Mouse (Mus musculus): Measurements from ENCODE around the gene Atp8a2. TPM values are rescaled to one million over a fixed set of nuclear protein-coding genes. Genes with fewer than 3 reads are reported as not detected.
A peak's percentile ranks its signal among the peaks of the same experiment; 100 is the strongest.

Atp8a2 gene
- polyA plus RNA-seq, 1 experiment from 2014 or later, result 13.0 TPM

DNA sequence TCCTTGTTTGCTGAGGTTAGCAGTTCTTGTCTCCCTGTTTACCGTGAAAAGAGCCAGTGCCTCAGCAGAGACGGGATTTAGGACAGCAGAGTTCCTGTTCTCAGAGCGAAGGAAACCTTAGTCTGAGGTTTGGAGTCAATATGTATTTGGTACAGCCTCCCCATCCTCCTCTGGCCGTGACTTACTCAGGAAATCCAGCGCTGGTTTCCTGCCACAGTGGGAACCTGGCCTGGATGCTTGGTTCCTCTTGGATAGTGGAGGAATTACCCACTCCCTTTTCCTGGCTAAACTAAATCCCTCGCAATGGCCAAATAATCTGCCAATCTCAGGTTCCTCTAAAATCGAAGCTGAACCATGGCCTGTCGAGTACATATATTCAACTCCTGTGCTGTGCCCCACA lies 511.6 kb downstream of the Atp8a2 start:
- H3K36me3 ChIP-seq (ENCODE audit: control insufficient read depth, insufficient read depth, low read length), result no peaks in the 10 kb centered on the region
- no peaks in the 10 kb centered on the region for H3K4me1 ChIP-seq (ENCODE audit: control insufficient read depth, insufficient read depth, low read length)
- no peak overlapping the region for H3K4me3 ChIP-seq (ENCODE audit: low read depth, low read length)
- no peak overlapping the region for H3K9ac ChIP-seq (ENCODE audit: low read length)
- no peak overlapping the region for H3K4me2 ChIP-seq (ENCODE audit: low read length)
- no peaks in the 10 kb centered on the region for H3K27me3 ChIP-seq (replicated peaks; ENCODE audit: control insufficient read depth, insufficient read depth, low read length)
- DNase-seq (ENCODE audit: low spot score) (no peak), ATAC-seq (no peak)
- no peaks in the 10 kb centered on the region for H3K9me3 ChIP-seq (replicated peaks; ENCODE audit: control insufficient read depth, low read length)
- 74% methylated on average over 8 of the region's 8 CpGs for WGBS
- H3K27ac ChIP-seq (ENCODE audit: low read depth, low read length), result no peak overlapping the region

DNA sequence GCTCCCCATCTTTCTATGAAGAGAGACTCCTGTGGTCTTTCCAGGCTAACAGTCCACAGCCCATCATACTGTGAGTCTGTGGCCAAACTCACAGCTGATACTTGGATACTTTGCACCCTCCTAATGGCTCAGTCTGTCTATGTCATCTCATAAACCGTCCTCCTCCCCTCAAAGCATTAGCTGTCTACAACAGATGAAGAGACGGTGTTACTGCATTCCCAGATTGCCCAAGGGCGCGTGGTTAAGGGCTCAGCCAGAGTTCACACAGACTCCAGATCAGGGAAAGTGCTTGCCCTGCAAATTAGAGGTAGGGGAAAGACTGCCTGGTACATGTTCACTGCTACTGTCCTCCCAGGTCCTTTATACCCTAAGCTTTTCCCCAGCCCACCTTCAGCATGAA lies 515.1 kb downstream of the Atp8a2 start:
- ATAC-seq, result no peak
- H3K9me3 ChIP-seq (replicated peaks; ENCODE audit: control insufficient read depth, low read length), result no peaks in the 10 kb centered on the region
- WGBS, result 72% methylated on average over 4 of the region's 4 CpGs
- no peak for DNase-seq (ENCODE audit: low spot score)
- H3K4me1 ChIP-seq (ENCODE audit: control insufficient read depth, insufficient read depth, low read length), result no peaks in the 10 kb centered on the region
- H3K4me2 ChIP-seq (ENCODE audit: low read length), result no peak overlapping the region
- H3K27ac ChIP-seq (ENCODE audit: low read depth, low read length), result no peak overlapping the region
- H3K27me3 ChIP-seq (replicated peaks; ENCODE audit: control insufficient read depth, insufficient read depth, low read length), result no peaks in the 10 kb centered on the region
- H3K4me3 ChIP-seq (ENCODE audit: low read depth, low read length), result no peak overlapping the region
- no peak overlapping the region for H3K9ac ChIP-seq (ENCODE audit: low read length)
- no peaks in the 10 kb centered on the region for H3K36me3 ChIP-seq (ENCODE audit: control insufficient read depth, insufficient read depth, low read length)

DNA sequence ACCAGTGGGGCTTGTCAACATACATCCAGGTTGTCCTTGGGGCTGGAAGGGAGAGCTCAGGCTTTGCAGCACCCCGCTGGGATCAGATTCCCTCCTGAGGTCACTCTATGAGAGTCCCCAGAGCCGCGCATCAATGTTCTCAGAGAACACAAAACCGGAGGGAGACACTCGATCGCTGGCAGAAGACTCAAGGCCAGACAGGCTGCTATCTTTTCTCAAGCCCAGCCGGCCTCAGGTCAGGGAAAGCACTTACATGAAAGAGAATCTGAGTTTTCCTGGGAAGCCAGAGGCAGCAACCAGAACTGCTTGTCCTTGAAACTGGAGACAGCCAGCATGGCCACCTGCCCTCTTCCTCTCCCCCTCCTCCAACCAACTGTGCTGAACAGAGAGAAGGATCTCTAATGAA lies 519.4 kb downstream of the Atp8a2 start:
- Histone ChIP-seq H3K27ac (ENCODE audit: low read depth, low read length) (no peak overlapping the region), H3K27me3 (replicated peaks; ENCODE audit: control insufficient read depth, insufficient read depth, low read length) (no peaks in the 10 kb centered on the region), H3K4me2 (ENCODE audit: low read length) (no peak overlapping the region), H3K9me3 (replicated peaks; ENCODE audit: control insufficient read depth, low read length) (no peaks in the 10 kb centered on the region), H3K4me3 (ENCODE audit: low read depth, low read length) (no peak overlapping the region), H3K36me3 (ENCODE audit: control insufficient read depth, insufficient read depth, low read length) (no peaks in the 10 kb centered on the region), H3K9ac (ENCODE audit: low read length) (no peak overlapping the region), H3K4me1 (ENCODE audit: control insufficient read depth, insufficient read depth, low read length) (peaks cover 11% of the 10 kb centered on the region; the same call in 1 of the 2 replicates)
- 75% methylated on average over 7 of the region's 7 CpGs for WGBS
- DNase-seq (ENCODE audit: low spot score), result no peak
- no peak for ATAC-seq

DNA sequence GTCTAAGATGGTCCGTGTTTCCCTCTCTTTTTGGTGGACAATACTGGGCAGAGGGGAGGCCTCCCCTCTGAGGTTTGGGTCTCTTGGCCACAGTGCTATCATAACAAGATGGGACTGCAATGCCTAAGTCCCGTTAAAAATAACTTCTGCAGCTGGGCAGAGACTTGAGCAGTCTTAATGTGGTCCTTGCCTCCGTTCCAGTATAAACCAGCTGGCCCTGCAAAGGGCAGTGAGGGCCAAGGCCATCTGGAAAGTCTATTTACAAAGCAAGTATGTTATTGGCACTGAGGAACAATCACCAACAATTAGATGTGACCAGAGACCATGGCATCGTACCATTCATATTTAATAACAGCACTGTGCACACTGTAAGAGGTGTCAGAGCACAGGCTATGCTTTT lies 521.6 kb downstream of the Atp8a2 start:
- no peak for ATAC-seq
- H3K27ac ChIP-seq (ENCODE audit: low read depth, low read length), result no peak overlapping the region
- 80% methylated on average over 4 of the region's 4 CpGs for WGBS

DNA sequence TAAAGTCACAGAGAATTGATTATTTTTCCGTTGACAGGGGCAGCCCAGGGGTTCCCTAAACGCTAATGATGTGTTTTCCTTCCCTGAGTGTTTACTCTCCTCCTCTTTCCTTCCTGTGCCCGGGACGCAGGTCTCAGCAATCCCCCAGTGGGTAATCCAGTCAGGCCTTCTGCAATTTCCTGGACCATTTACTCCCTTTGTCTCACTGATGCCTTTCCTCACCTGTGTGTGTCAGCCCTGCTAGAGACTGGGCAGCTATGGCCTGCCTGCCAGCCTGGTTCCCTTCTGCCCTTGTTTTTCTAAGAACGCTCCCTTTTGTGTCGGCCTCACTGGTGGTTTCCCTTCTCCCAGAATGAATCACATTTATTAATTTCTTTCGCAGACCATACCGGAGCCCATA lies 522.4 kb downstream of the Atp8a2 start:
- H3K27ac ChIP-seq (ENCODE audit: low read depth, low read length), result no peak overlapping the region
- no peak overlapping the region for H3K4me2 ChIP-seq (ENCODE audit: low read length)
- H3K4me1 ChIP-seq (ENCODE audit: control insufficient read depth, insufficient read depth, low read length), result peaks cover 11% of the 10 kb centered on the region; the same call in 1 of the 2 replicates
- no peak overlapping the region for H3K9ac ChIP-seq (ENCODE audit: low read length)
- 32% methylated on average over 8 of the region's 8 CpGs for WGBS
- H3K9me3 ChIP-seq (replicated peaks; ENCODE audit: control insufficient read depth, low read length), result no peaks in the 10 kb centered on the region
- no peaks in the 10 kb centered on the region for H3K27me3 ChIP-seq (replicated peaks; ENCODE audit: control insufficient read depth, insufficient read depth, low read length)
- no peak overlapping the region for H3K4me3 ChIP-seq (ENCODE audit: low read depth, low read length)
- DNase-seq (ENCODE audit: low spot score) (no peak), ATAC-seq (no peak)
- H3K36me3 ChIP-seq (ENCODE audit: control insufficient read depth, insufficient read depth, low read length), result no peaks in the 10 kb centered on the region

More for the DNA sequence above, 521.6 kb downstream of the Atp8a2 start:
- Histone ChIP-seq H3K4me3 (ENCODE audit: low read depth, low read length) (no peak overlapping the region), H3K36me3 (ENCODE audit: control insufficient read depth, insufficient read depth, low read length) (no peaks in the 10 kb centered on the region), H3K9me3 (replicated peaks; ENCODE audit: control insufficient read depth, low read length) (no peaks in the 10 kb centered on the region), H3K9ac (ENCODE audit: low read length) (no peak overlapping the region), H3K27me3 (replicated peaks; ENCODE audit: control insufficient read depth, insufficient read depth, low read length) (no peaks in the 10 kb centered on the region), H3K4me2 (ENCODE audit: low read length) (no peak overlapping the region), H3K4me1 (ENCODE audit: control insufficient read depth, insufficient read depth, low read length) (peaks cover 11% of the 10 kb centered on the region; the same call in 1 of the 2 replicates)
- DNase-seq (ENCODE audit: low spot score), result no peak

DNA sequence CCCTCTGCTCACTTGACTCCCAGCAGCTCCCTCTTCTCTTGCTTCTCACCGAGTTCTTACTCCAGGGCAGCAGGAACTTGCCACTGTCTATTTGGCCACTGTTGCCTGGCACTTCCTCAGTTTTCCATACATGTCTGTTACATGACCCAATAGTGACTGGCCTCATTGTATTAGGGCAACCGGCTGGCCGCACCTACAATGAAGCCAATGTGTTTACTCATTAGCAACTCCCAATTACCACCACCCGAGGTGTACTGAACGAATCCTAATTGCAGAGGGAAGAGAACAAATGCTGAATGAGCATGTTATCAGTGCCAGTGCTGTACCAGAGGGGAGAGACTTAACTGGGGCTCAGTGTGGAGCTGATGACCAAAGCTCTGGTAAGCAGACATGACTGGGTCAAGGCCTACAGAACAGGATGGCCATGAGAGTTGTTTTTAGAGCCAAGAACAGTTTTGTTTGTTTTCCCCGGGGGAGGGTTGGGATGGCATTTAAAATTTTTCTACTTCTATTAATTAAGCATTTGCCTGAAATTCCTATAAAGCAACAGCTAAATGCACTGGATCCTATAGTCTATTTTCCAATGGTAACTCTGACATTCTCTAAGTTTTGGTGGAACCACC lies 524.0 kb downstream of the Atp8a2 start:
- Histone ChIP-seq H3K4me2 (ENCODE audit: low read length) (no peak overlapping the region), H3K27ac (ENCODE audit: low read depth, low read length) (no peak overlapping the region), H3K36me3 (ENCODE audit: control insufficient read depth, insufficient read depth, low read length) (no peaks in the 10 kb centered on the region), H3K4me1 (ENCODE audit: control insufficient read depth, insufficient read depth, low read length) (peaks cover 11% of the 10 kb centered on the region; the same call in 1 of the 2 replicates), H3K27me3 (replicated peaks; ENCODE audit: control insufficient read depth, insufficient read depth, low read length) (no peaks in the 10 kb centered on the region), H3K9ac (ENCODE audit: low read length) (no peak overlapping the region), H3K9me3 (replicated peaks; ENCODE audit: control insufficient read depth, low read length) (no peaks in the 10 kb centered on the region), H3K4me3 (ENCODE audit: low read depth, low read length) (no peak overlapping the region)
- 27% methylated on average over 6 of the region's 6 CpGs for WGBS
- ATAC-seq (peak; percentile 80), DNase-seq (ENCODE audit: low spot score) (peak; percentile 80)

DNA sequence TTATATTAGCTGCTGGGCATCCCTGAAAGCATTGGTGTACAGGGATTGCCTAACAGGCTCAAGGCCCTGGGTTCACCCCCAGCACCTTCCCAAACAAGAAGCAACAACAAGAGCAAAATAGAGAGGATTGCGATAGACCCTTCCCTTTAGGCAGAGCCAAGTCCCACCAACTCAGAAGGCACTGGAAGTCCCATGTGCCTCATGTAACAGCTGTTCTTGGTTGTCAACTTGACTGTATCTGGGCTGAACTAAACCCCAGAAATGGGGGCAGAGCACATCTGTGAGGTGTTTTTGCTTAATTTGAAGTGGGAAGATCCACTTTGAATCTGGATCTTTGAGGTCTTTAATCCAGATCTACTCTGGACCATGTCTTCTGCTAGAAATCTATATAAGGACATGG lies 539.9 kb downstream of the Atp8a2 start:
- Histone ChIP-seq H3K4me1 (ENCODE audit: control insufficient read depth, insufficient read depth, low read length) (no peaks in the 10 kb centered on the region), H3K9ac (ENCODE audit: low read length) (no peak overlapping the region), H3K27me3 (replicated peaks; ENCODE audit: control insufficient read depth, insufficient read depth, low read length) (no peaks in the 10 kb centered on the region), H3K27ac (ENCODE audit: low read depth, low read length) (no peak overlapping the region), H3K4me2 (ENCODE audit: low read length) (no peak overlapping the region), H3K4me3 (ENCODE audit: low read depth, low read length) (no peak overlapping the region), H3K9me3 (replicated peaks; ENCODE audit: control insufficient read depth, low read length) (no peaks in the 10 kb centered on the region), H3K36me3 (ENCODE audit: control insufficient read depth, insufficient read depth, low read length) (no peaks in the 10 kb centered on the region)
- no peak for ATAC-seq
- WGBS, result 96% methylated on average over 1 of the region's 1 CpGs
- no peak for DNase-seq (ENCODE audit: low spot score)

DNA sequence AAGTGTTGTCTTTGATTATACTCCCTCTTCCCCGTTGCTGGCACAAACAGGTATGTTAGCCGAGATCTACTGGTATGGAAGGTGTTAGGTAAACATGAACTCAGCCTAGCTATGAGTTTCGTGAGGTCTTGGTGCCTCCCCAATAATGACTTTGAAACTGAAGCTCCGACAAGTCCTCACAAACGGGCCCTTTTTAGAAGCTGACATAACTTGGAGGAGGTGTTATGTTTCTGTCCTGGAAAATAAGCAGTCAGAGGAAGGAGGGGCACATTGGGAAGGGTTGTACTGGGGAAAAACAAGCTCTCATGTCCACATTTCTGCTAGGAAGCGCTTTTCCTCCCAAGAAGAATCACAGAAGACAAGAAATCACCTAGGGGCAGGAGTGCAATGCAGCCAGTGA lies 540.4 kb downstream of the Atp8a2 start:
- H3K9me3 ChIP-seq (replicated peaks; ENCODE audit: control insufficient read depth, low read length), result no peaks in the 10 kb centered on the region
- H3K9ac ChIP-seq (ENCODE audit: low read length), result no peak overlapping the region
- DNase-seq (ENCODE audit: low spot score) (no peak), ATAC-seq (no peak)
- no peaks in the 10 kb centered on the region for H3K27me3 ChIP-seq (replicated peaks; ENCODE audit: control insufficient read depth, insufficient read depth, low read length)
- WGBS, result 85% methylated on average over 6 of the region's 6 CpGs
- no peak overlapping the region for H3K4me2 ChIP-seq (ENCODE audit: low read length)
- no peak overlapping the region for H3K4me3 ChIP-seq (ENCODE audit: low read depth, low read length)
- H3K36me3 ChIP-seq (ENCODE audit: control insufficient read depth, insufficient read depth, low read length), result no peaks in the 10 kb centered on the region
- no peaks in the 10 kb centered on the region for H3K4me1 ChIP-seq (ENCODE audit: control insufficient read depth, insufficient read depth, low read length)
- H3K27ac ChIP-seq (ENCODE audit: low read depth, low read length), result no peak overlapping the region

DNA sequence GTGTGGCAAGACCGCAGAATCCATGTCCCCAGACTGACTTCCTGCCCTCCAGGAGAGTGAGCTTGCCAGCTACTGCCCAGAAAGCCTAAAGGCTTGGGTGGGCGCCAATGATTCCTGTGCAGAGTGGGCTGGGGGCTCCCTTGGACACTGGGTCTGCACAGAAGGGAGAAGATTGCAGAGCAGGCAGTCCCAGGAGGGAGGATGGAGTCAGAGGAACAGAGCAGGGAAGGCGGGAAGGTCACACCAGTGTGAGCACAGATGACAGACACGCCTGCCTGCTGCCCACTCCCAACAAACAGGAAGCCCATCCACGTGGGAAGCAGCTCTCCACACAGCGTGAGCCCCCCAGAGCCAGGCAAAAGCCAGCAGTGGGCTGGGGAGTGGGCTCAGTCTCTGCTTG lies 547.6 kb downstream of the Atp8a2 start:
- Histone ChIP-seq H3K4me2 (ENCODE audit: low read length) (no peak overlapping the region), H3K9me3 (replicated peaks; ENCODE audit: control insufficient read depth, low read length) (no peaks in the 10 kb centered on the region), H3K4me3 (ENCODE audit: low read depth, low read length) (no peak overlapping the region), H3K27me3 (replicated peaks; ENCODE audit: control insufficient read depth, insufficient read depth, low read length) (no peaks in the 10 kb centered on the region), H3K4me1 (ENCODE audit: control insufficient read depth, insufficient read depth, low read length) (peaks cover 2% of the 10 kb centered on the region; the same call in 1 of the 2 replicates), H3K36me3 (ENCODE audit: control insufficient read depth, insufficient read depth, low read length) (no peaks in the 10 kb centered on the region), H3K9ac (ENCODE audit: low read length) (no peak overlapping the region), H3K27ac (ENCODE audit: low read depth, low read length) (no peak overlapping the region)
- DNase-seq (ENCODE audit: low spot score), result no peak
- ATAC-seq, result no peak
- WGBS, result 82% methylated on average over 6 of the region's 6 CpGs
